Mouse (Mus musculus) gastrocnemius, adult 8-10 months (tissue): ENCODE data around the gene Babam2. TPM values are rescaled to one million over a fixed set of nuclear protein-coding genes. Genes with fewer than 3 reads are reported as not detected.

Source experiments
- DNase-seq, 2 experiments: peaks; one replicate each; pipeline ENCODE4 v3.0.0; 2022; ENCODE audit warnings: low spot score in 2 of 2
- total RNA-seq, 4 experiments: library from RNA; stranded (reverse); gene quantifications; 2 replicates each; pipeline ENCODE4 v1.2.4; 2022

Gene Babam2
- total RNA-seq, 4 experiments from 2014 or later = 32.9 to 34.2 (median 33.5) TPM

GRCm38 (mm10) chr5:32038994-32039393 lies 341.5 kb downstream of the Babam2 start:
- no peak for DNase-seq

- DNase-seq = no peak
Observed at GRCm38 (mm10) chr5:32039511-32039910, 342.0 kb downstream of the Babam2 start.

GRCm38 (mm10) chr5:32043153-32043552 lies 345.7 kb downstream of the Babam2 start:
- no peak for DNase-seq

GRCm38 (mm10) chr5:32043996-32044395 lies 346.5 kb downstream of the Babam2 start:
- DNase-seq = no peak

- no peak for DNase-seq
Observed at GRCm38 (mm10) chr5:32051899-32052298, 354.4 kb downstream of the Babam2 start.

- DNase-seq = no peak
Observed at GRCm38 (mm10) chr5:32052467-32052866, 355.0 kb downstream of the Babam2 start.

- no peak for DNase-seq
Observed at GRCm38 (mm10) chr5:32053476-32053875, 356.0 kb downstream of the Babam2 start.

- no peak for DNase-seq
Observed at GRCm38 (mm10) chr5:32055676-32056075, 358.2 kb downstream of the Babam2 start.

GRCm38 (mm10) chr5:32056126-32056525 lies 358.6 kb downstream of the Babam2 start:
- DNase-seq = no peak

- no peak for DNase-seq
Observed at GRCm38 (mm10) chr5:32058481-32059253, 361.2 kb downstream of the Babam2 start.

- DNase-seq = no peak
Observed at GRCm38 (mm10) chr5:32059254-32059796, 361.8 kb downstream of the Babam2 start.

- DNase-seq = no peak
Observed at GRCm38 (mm10) chr5:32060485-32060884, 363.0 kb downstream of the Babam2 start.

- DNase-seq = no peak
Observed at GRCm38 (mm10) chr5:32061854-32062253, 364.4 kb downstream of the Babam2 start.

GRCm38 (mm10) chr5:32064341-32065105 lies 367.0 kb downstream of the Babam2 start:
- DNase-seq = no peak

GRCm38 (mm10) chr5:32066015-32066734 lies 368.7 kb downstream of the Babam2 start:
- DNase-seq = no peak

- no peak for DNase-seq
Observed at GRCm38 (mm10) chr5:32066839-32067238, 369.4 kb downstream of the Babam2 start.

- DNase-seq = no peak
Observed at GRCm38 (mm10) chr5:32068616-32069015, 371.1 kb downstream of the Babam2 start.

GRCm38 (mm10) chr5:32069096-32069495 lies 371.6 kb downstream of the Babam2 start:
- DNase-seq = no peak

- DNase-seq = no peak
Observed at GRCm38 (mm10) chr5:32069566-32070169, 372.2 kb downstream of the Babam2 start.

- DNase-seq = no peak
Observed at GRCm38 (mm10) chr5:32070781-32071180, 373.3 kb downstream of the Babam2 start.

GRCm38 (mm10) chr5:32071314-32071713 lies 373.8 kb downstream of the Babam2 start:
- DNase-seq = no peak
